Mouse (Mus musculus): ENCODE measurements at regions not wholly inside any gene's neighbourhood (a gene's known extent, or its start where the extent isn't known, plus 50 kb on each side); places are given as distances from the start of the nearest gene placed in this dataset.

GRCm38 (mm10) chr7:95689161-95689833 is 481.7 kb upstream of the Tenm4 start:
- no peaks in the 10 kb centered on the region for H3K27me3 ChIP-seq (ENCODE audit: control insufficient read depth, insufficient read depth, low read length)
- peak overlapping the region; percentile 31 for H3K27ac ChIP-seq (replicated peaks; ENCODE audit: low read depth, low read length)
- WGBS, result 16% methylated on average over 7 of the region's 7 CpGs
- no peaks in the 10 kb centered on the region for H3K4me1 ChIP-seq (ENCODE audit: control insufficient read depth, insufficient read depth, low read length)
- no peaks in the 10 kb centered on the region for H3K36me3 ChIP-seq (replicated peaks; ENCODE audit: control insufficient read depth, insufficient read depth, low read depth, low read length)
- DNase-seq (ENCODE audit: low spot score) (peak; percentile 54), ATAC-seq (replicated peaks; ENCODE audit: insufficient number of reproducible peaks, low FRiP score, low TSS enrichment, low read depth) (0 out of 2 replicates have a peak, but pooled peaks have one; percentile 54)
- H3K4me3 ChIP-seq (ENCODE audit: low read depth, low read length), result peak overlapping the region; percentile 18; the same call in 1 of the 2 replicates
- peak overlapping the region; percentile 22; the same call in 1 of the 2 replicates for H3K9ac ChIP-seq (replicated peaks; ENCODE audit: low read length)
- no peaks in the 10 kb centered on the region for H3K9me3 ChIP-seq (replicated peaks; ENCODE audit: control insufficient read depth, low read length)
- peak overlapping the region; percentile 40 for H3K4me2 ChIP-seq (ENCODE audit: low read depth, low read length)

- H3K4me1 ChIP-seq (ENCODE audit: control insufficient read depth, insufficient read depth, low read length), result no peaks in the 10 kb centered on the region
- no peak overlapping the region for H3K9ac ChIP-seq (replicated peaks; ENCODE audit: low read length)
- no peaks in the 10 kb centered on the region for H3K27me3 ChIP-seq (ENCODE audit: control insufficient read depth, insufficient read depth, low read length)
- no peaks in the 10 kb centered on the region for H3K36me3 ChIP-seq (replicated peaks; ENCODE audit: control insufficient read depth, insufficient read depth, low read depth, low read length)
- H3K4me2 ChIP-seq (ENCODE audit: low read depth, low read length), result no peak overlapping the region
- H3K4me3 ChIP-seq (ENCODE audit: low read depth, low read length), result no peak overlapping the region
- no peak for ATAC-seq (replicated peaks; ENCODE audit: insufficient number of reproducible peaks, low FRiP score, low TSS enrichment, low read depth)
- no peaks in the 10 kb centered on the region for H3K9me3 ChIP-seq (replicated peaks; ENCODE audit: control insufficient read depth, low read length)
- WGBS, result 77% methylated on average over 9 of the region's 9 CpGs
- no peak overlapping the region for H3K27ac ChIP-seq (replicated peaks; ENCODE audit: low read depth, low read length)
- DNase-seq (ENCODE audit: low spot score), result no peak
These were observed 471.5 kb upstream of the Tenm4 start for GRCm38 (mm10) chr7:95699506-95699905.

DNA sequence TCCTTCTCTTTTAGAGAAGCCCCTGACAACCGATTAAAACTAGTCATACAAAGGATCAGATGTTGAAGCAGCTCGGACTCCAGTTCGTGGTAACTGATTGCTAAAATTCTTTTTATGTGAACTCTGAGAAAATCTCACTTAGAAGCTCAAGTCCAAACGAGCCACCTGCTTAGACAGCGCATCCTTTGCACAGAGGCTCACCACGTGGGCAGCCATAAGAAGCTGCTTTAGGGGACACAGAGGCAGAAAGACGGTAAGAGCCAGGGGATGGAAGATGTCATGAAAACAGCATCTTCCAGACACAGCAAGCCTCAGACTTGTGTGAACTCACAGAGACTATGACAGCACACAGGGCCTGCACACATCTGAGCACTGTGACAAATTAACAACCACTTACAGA is 461.0 kb upstream of the Tenm4 start:
- H3K27ac ChIP-seq (replicated peaks; ENCODE audit: low read depth, low read length), result no peak overlapping the region
- no peak overlapping the region for H3K4me3 ChIP-seq (ENCODE audit: low read depth, low read length)
- H3K4me2 ChIP-seq (ENCODE audit: low read depth, low read length), result no peak overlapping the region
- DNase-seq (ENCODE audit: low spot score) (no peak), ATAC-seq (replicated peaks; ENCODE audit: insufficient number of reproducible peaks, low FRiP score, low TSS enrichment, low read depth) (no peak)
- WGBS, result 83% methylated on average over 7 of the region's 7 CpGs
- no peak overlapping the region for H3K9ac ChIP-seq (replicated peaks; ENCODE audit: low read length)
- no peaks in the 10 kb centered on the region for H3K4me1 ChIP-seq (ENCODE audit: control insufficient read depth, insufficient read depth, low read length)
- H3K27me3 ChIP-seq (ENCODE audit: control insufficient read depth, insufficient read depth, low read length), result no peaks in the 10 kb centered on the region
- no peaks in the 10 kb centered on the region for H3K36me3 ChIP-seq (replicated peaks; ENCODE audit: control insufficient read depth, insufficient read depth, low read depth, low read length)
- no peaks in the 10 kb centered on the region for H3K9me3 ChIP-seq (replicated peaks; ENCODE audit: control insufficient read depth, low read length)

DNA sequence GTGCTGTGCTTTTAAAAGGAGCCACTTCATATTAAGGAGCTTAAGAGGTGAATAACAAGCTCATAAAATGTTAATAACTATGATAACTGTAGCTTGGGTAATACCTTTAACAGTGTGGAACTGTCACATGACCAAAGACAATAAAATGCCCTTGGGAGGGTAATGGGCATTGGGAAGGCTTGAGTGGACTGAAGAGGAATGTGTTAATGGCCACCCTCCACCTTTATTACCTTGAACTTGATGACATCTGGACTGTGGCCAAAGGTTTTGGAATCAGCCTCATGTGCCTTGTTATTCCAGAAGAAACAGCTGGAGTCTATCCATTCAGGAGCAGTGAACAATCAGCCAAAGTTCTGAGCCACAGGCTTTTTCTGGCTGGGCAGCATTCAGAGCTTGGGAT is 451.0 kb upstream of the Tenm4 start:
- no peak overlapping the region for H3K4me2 ChIP-seq (ENCODE audit: low read depth, low read length)
- H3K9ac ChIP-seq (replicated peaks; ENCODE audit: low read length), result no peak overlapping the region
- H3K4me1 ChIP-seq (ENCODE audit: control insufficient read depth, insufficient read depth, low read length), result no peaks in the 10 kb centered on the region
- DNase-seq (ENCODE audit: low spot score) (no peak), ATAC-seq (replicated peaks; ENCODE audit: insufficient number of reproducible peaks, low FRiP score, low TSS enrichment, low read depth) (no peak)
- no peak overlapping the region for H3K4me3 ChIP-seq (ENCODE audit: low read depth, low read length)
- no peaks in the 10 kb centered on the region for H3K36me3 ChIP-seq (replicated peaks; ENCODE audit: control insufficient read depth, insufficient read depth, low read depth, low read length)
- H3K27ac ChIP-seq (replicated peaks; ENCODE audit: low read depth, low read length), result no peak overlapping the region
- no peaks in the 10 kb centered on the region for H3K27me3 ChIP-seq (ENCODE audit: control insufficient read depth, insufficient read depth, low read length)
- no peaks in the 10 kb centered on the region for H3K9me3 ChIP-seq (replicated peaks; ENCODE audit: control insufficient read depth, low read length)

DNA sequence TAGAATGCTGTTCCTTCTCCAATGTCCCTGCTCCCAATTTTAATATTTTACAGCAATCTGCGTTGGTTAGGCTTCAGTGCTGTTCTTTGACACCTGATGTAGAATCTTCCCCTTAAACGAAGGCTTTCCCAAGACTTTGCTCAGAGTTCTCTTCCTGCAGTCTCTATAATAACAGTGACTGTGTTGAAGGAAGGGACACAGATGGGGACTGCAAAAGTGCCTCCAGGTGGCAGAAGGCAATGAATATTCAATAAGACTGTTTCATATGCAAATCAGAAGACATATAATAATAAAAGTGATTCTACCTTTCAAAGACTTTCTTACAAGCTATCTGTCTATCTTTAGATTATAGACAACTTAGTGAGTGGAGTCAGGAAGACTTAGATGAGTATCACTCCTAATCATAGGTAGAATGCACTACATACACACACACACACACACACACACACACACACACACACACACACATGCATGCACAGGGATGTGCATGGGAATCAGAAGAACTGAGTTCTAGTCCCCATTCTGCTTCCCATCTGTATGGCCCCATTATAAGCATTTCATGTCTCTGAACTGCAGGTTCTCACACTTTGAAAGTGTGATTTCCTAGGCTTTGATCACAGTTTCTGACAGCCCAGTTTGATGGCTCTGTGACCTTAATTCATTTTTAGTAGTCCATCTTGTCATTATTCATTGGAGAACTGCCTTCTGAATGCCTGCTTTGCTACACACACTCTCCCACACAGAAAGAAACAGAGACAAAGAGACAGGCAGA is 445.1 kb upstream of the Tenm4 start:
- 83% methylated on average over 2 of the region's 2 CpGs for WGBS
- no peaks in the 10 kb centered on the region for H3K9me3 ChIP-seq (replicated peaks; ENCODE audit: control insufficient read depth, low read length)

GRCm38 (mm10) chr7:95733807-95734206 is 437.2 kb upstream of the Tenm4 start:
- no peak overlapping the region for H3K27ac ChIP-seq (replicated peaks; ENCODE audit: low read depth, low read length)
- H3K9ac ChIP-seq (replicated peaks; ENCODE audit: low read length), result no peak overlapping the region
- 75% methylated on average over 1 of the region's 1 CpGs for WGBS
- ATAC-seq (replicated peaks; ENCODE audit: insufficient number of reproducible peaks, low FRiP score, low TSS enrichment, low read depth) (no peak), DNase-seq (ENCODE audit: low spot score) (no peak)
- no peaks in the 10 kb centered on the region for H3K9me3 ChIP-seq (replicated peaks; ENCODE audit: control insufficient read depth, low read length)
- no peaks in the 10 kb centered on the region for H3K27me3 ChIP-seq (ENCODE audit: control insufficient read depth, insufficient read depth, low read length)
- H3K4me3 ChIP-seq (ENCODE audit: low read depth, low read length), result no peak overlapping the region
- H3K4me2 ChIP-seq (ENCODE audit: low read depth, low read length), result no peak overlapping the region
- no peaks in the 10 kb centered on the region for H3K36me3 ChIP-seq (replicated peaks; ENCODE audit: control insufficient read depth, insufficient read depth, low read depth, low read length)
- H3K4me1 ChIP-seq (ENCODE audit: control insufficient read depth, insufficient read depth, low read length), result no peaks in the 10 kb centered on the region

More for the DNA sequence above, 445.1 kb upstream of the Tenm4 start:
- Histone ChIP-seq H3K36me3 (replicated peaks; ENCODE audit: control insufficient read depth, insufficient read depth, low read depth, low read length) (no peaks in the 10 kb centered on the region), H3K4me2 (ENCODE audit: low read depth, low read length) (no peak overlapping the region), H3K27me3 (ENCODE audit: control insufficient read depth, insufficient read depth, low read length) (no peaks in the 10 kb centered on the region), H3K4me1 (ENCODE audit: control insufficient read depth, insufficient read depth, low read length) (no peaks in the 10 kb centered on the region), H3K27ac (replicated peaks; ENCODE audit: low read depth, low read length) (no peak overlapping the region), H3K9ac (replicated peaks; ENCODE audit: low read length) (no peak overlapping the region), H3K4me3 (ENCODE audit: low read depth, low read length) (no peak overlapping the region)
- ATAC-seq (replicated peaks; ENCODE audit: insufficient number of reproducible peaks, low FRiP score, low TSS enrichment, low read depth) (no peak), DNase-seq (ENCODE audit: low spot score) (no peak)

DNA sequence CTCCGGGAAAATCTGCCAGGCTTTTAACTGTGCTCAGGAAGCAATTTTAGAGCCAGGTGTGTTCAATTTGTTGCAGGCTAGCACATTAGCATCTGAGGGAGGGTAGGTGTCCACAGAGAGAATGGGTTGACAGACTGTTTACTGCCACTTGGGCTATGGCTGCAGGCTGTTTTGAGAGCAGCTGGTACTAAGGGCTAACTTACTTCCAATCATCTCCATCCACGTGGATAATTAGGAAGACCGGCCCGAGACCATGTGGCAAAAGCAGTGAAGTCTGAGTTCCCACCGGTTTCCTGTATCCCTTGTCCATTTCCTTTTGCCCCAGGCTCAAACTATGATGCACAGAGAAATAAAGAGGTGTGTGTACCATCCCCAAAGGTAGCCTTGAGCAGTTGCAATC is 436.5 kb upstream of the Tenm4 start:
- Histone ChIP-seq H3K4me3 (ENCODE audit: low read depth, low read length) (no peak overlapping the region), H3K9me3 (replicated peaks; ENCODE audit: control insufficient read depth, low read length) (no peaks in the 10 kb centered on the region), H3K4me1 (ENCODE audit: control insufficient read depth, insufficient read depth, low read length) (no peaks in the 10 kb centered on the region), H3K4me2 (ENCODE audit: low read depth, low read length) (no peak overlapping the region), H3K9ac (replicated peaks; ENCODE audit: low read length) (no peak overlapping the region), H3K27ac (replicated peaks; ENCODE audit: low read depth, low read length) (no peak overlapping the region), H3K27me3 (ENCODE audit: control insufficient read depth, insufficient read depth, low read length) (no peaks in the 10 kb centered on the region), H3K36me3 (replicated peaks; ENCODE audit: control insufficient read depth, insufficient read depth, low read depth, low read length) (no peaks in the 10 kb centered on the region)
- DNase-seq (ENCODE audit: low spot score) (peak; percentile 70), ATAC-seq (replicated peaks; ENCODE audit: insufficient number of reproducible peaks, low FRiP score, low TSS enrichment, low read depth) (no peak)
- 26% methylated on average over 5 of the region's 5 CpGs for WGBS

DNA sequence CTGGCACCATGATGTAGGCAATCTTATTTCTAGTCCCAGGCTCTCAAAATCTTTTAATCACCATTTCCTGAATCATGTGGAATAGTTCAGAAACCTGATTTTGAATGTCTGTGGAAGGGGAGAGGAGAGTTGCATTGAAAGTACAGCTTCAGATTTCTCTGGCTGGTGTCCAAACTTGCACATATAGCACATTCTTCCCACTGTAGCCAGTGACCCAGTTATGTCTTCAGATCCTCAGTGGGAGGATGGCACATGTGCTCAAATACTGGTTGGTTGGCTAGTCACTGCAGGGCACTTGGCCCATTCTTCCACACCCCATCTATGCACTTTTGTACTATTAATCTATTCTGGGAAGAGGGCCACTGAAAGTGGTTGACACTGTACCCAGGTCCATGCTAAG is 434.3 kb upstream of the Tenm4 start:
- Histone ChIP-seq H3K27ac (replicated peaks; ENCODE audit: low read depth, low read length) (no peak overlapping the region), H3K9me3 (replicated peaks; ENCODE audit: control insufficient read depth, low read length) (no peaks in the 10 kb centered on the region), H3K4me3 (ENCODE audit: low read depth, low read length) (no peak overlapping the region), H3K36me3 (replicated peaks; ENCODE audit: control insufficient read depth, insufficient read depth, low read depth, low read length) (no peaks in the 10 kb centered on the region), H3K27me3 (ENCODE audit: control insufficient read depth, insufficient read depth, low read length) (no peaks in the 10 kb centered on the region), H3K9ac (replicated peaks; ENCODE audit: low read length) (no peak overlapping the region), H3K4me2 (ENCODE audit: low read depth, low read length) (no peak overlapping the region), H3K4me1 (ENCODE audit: control insufficient read depth, insufficient read depth, low read length) (no peaks in the 10 kb centered on the region)
- DNase-seq (ENCODE audit: low spot score), result no peak
- ATAC-seq (replicated peaks; ENCODE audit: insufficient number of reproducible peaks, low FRiP score, low TSS enrichment, low read depth), result no peak
